Mouse (Mus musculus): ENCODE data around the gene Mlec. TPM values are rescaled to one million over a fixed set of nuclear protein-coding genes. Genes with fewer than 3 reads are reported as not detected.

Mlec gene
- polyA plus RNA-seq, 1 experiment from 2014 or later = 78.1 TPM

DNA sequence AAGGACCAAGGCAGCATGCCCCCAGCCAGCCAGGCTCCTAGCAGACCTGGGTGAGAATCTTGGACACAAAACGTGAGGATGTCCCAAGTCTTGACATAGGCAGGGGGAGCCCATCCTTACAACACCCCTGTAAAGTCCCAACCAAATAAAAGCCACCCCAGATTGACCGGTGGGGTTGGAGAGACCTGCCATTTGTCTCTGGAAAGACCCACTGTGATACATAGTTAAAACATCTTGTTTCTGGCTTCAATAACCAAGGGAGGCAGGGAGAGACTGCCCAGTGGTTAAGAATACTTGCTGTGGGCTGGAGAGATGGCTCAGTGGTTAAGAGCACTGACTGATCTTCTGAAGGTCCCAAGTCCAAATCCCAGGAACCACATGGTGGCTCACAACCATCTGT is 55.7 kb downstream of the Mlec start:
- no peaks in the 10 kb centered on the region for H3K27me3 ChIP-seq
- 84% methylated on average over 2 of the region's 2 CpGs for WGBS
- no peaks in the 10 kb centered on the region for H3K4me1 ChIP-seq
- H3K4me3 ChIP-seq = no peak overlapping the region
- H3K4me2 ChIP-seq (replicated peaks) = no peak overlapping the region
- no peak overlapping the region for H3K9ac ChIP-seq
- peaks cover 63% of the 10 kb centered on the region for H3K36me3 ChIP-seq
- no peak overlapping the region for H3K27ac ChIP-seq
- no peaks in the 10 kb centered on the region for H3K9me3 ChIP-seq
- ATAC-seq (ENCODE audit: low FRiP score, low read depth) = no peak

GRCm38 (mm10) chr5:115100473-115100872 is 57.5 kb downstream of the Mlec start:
- no peak for ATAC-seq (ENCODE audit: low FRiP score, low read depth)
- Histone ChIP-seq H3K4me2 (replicated peaks) (no peak overlapping the region), H3K36me3 (peaks cover 80% of the 10 kb centered on the region), H3K9ac (no peak overlapping the region), H3K4me3 (no peak overlapping the region), H3K27me3 (no peaks in the 10 kb centered on the region), H3K27ac (no peak overlapping the region), H3K9me3 (no peaks in the 10 kb centered on the region), H3K4me1 (no peaks in the 10 kb centered on the region)
- 74% methylated on average over 6 of the region's 6 CpGs for WGBS

DNA sequence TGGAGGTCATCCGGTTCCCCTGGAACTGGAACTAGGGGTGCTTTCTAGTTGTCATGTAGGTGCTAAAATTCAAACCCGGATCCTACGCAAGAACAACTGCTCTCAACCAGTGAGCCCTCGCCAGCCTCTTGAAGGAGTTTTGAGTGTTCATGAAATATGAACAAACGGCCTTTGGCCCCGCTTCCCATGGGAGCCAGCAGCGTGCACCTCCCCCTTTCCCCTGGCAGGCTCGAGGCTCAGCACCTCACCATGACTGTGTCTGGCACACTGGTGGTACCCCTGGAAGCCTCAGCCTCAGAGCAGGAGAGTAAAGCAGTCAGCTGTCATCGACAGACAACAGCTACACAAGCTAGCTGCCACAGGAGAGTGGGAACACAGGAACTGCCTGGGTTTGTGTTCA is 58.0 kb downstream of the Mlec start:
- ATAC-seq (ENCODE audit: low FRiP score, low read depth) = no peak
- Histone ChIP-seq H3K9ac (no peak overlapping the region), H3K4me3 (no peak overlapping the region), H3K4me1 (no peaks in the 10 kb centered on the region), H3K9me3 (no peaks in the 10 kb centered on the region), H3K4me2 (replicated peaks) (no peak overlapping the region), H3K27me3 (no peaks in the 10 kb centered on the region), H3K27ac (no peak overlapping the region), H3K36me3 (peaks cover 81% of the 10 kb centered on the region)
- 88% methylated on average over 9 of the region's 9 CpGs for WGBS

GRCm38 (mm10) chr5:115099530-115099929 is 58.4 kb downstream of the Mlec start:
- H3K9me3 ChIP-seq = no peaks in the 10 kb centered on the region
- peaks cover 83% of the 10 kb centered on the region for H3K36me3 ChIP-seq
- 84% methylated on average over 5 of the region's 5 CpGs for WGBS
- no peak overlapping the region for H3K4me3 ChIP-seq
- H3K27ac ChIP-seq = no peak overlapping the region
- H3K4me1 ChIP-seq = no peaks in the 10 kb centered on the region
- ATAC-seq (ENCODE audit: low FRiP score, low read depth) = no peak
- no peak overlapping the region for H3K9ac ChIP-seq
- H3K27me3 ChIP-seq = no peaks in the 10 kb centered on the region
- no peak overlapping the region for H3K4me2 ChIP-seq (replicated peaks)

- no peaks in the 10 kb centered on the region for H3K9me3 ChIP-seq
- no peaks in the 10 kb centered on the region for H3K27me3 ChIP-seq
- H3K4me2 ChIP-seq (replicated peaks) = no peak within 1 kb of the TSS
- H3K9ac ChIP-seq = no peak within 1 kb of the TSS
- H3K36me3 ChIP-seq = peaks cover 75% of the 10 kb centered on the region
- no peaks in the 10 kb centered on the region for H3K4me1 ChIP-seq
- no peak for ATAC-seq (ENCODE audit: low FRiP score, low read depth)
- H3K27ac ChIP-seq = no peak within 1 kb of the TSS
- 96% methylated on average over 8 of the region's 8 CpGs for WGBS
- no peak within 1 kb of the TSS for H3K4me3 ChIP-seq
Observed at GRCm38 (mm10) chr5:115098195-115098594, 59.8 kb downstream of the Mlec start, which contains the start of gene Gm10401. Gm10401 (minus strand) TSS chr5:115098295.

Other genes starting within 250 kb of the Mlec start
- 0.49 and 0.62 TPM in 2 replicates for gene Oasl1, start 234.9 kb downstream of the Mlec start, polyA plus RNA-seq (2015; fragmentation: Nextera tagmentation; extraction: Ambion mirVana)
- 73.3 and 73.9 TPM in 2 replicates for gene 2210016L21Rik, start 216.0 kb downstream of the Mlec start, polyA plus RNA-seq (2015; fragmentation: Nextera tagmentation; extraction: Ambion mirVana)
- 0.05 TPM in 1 of 2 replicates, not detected in the other for gene Hnf1a, start 187.1 kb downstream of the Mlec start, polyA plus RNA-seq (2015; fragmentation: Nextera tagmentation; extraction: Ambion mirVana)
- 16.2 and 17.3 TPM in 2 replicates for gene Sppl3, start 147.0 kb downstream of the Mlec start, polyA plus RNA-seq (2015; fragmentation: Nextera tagmentation; extraction: Ambion mirVana)
- gene Gm10401, start 59.9 kb downstream of the Mlec start, polyA plus RNA-seq (2015; fragmentation: Nextera tagmentation; extraction: Ambion mirVana) = 43.3 and 44.1 TPM in 2 replicates
- gene Acads, start 38.8 kb downstream of the Mlec start, polyA plus RNA-seq (2015; fragmentation: Nextera tagmentation; extraction: Ambion mirVana) = 56.5 and 56.9 TPM in 2 replicates
- 45.5 and 47.1 TPM in 2 replicates for gene Unc119b, start 23.2 kb downstream of the Mlec start, polyA plus RNA-seq (2015; fragmentation: Nextera tagmentation; extraction: Ambion mirVana)
- 0.75 and 0.91 TPM in 2 replicates for gene Cabp1, start 36.2 kb upstream of the Mlec start, polyA plus RNA-seq (2015; fragmentation: Nextera tagmentation; extraction: Ambion mirVana)
- gene Pop5, start 77.7 kb upstream of the Mlec start, polyA plus RNA-seq (2015; fragmentation: Nextera tagmentation; extraction: Ambion mirVana) = 83.6 and 93.9 TPM in 2 replicates
- gene Rnf10, start 114.7 kb upstream of the Mlec start, polyA plus RNA-seq (2015; fragmentation: Nextera tagmentation; extraction: Ambion mirVana) = 141 and 144 TPM in 2 replicates
- gene Coq5, start 121.5 kb upstream of the Mlec start, polyA plus RNA-seq (2015; fragmentation: Nextera tagmentation; extraction: Ambion mirVana) = 41.8 and 43.6 TPM in 2 replicates
- 1,815 and 1,838 TPM in 2 replicates for gene Dynll1, start 142.8 kb upstream of the Mlec start, polyA plus RNA-seq (2015; fragmentation: Nextera tagmentation; extraction: Ambion mirVana)
- 314 and 331 TPM in 2 replicates for gene Srsf9, start 169.0 kb upstream of the Mlec start, polyA plus RNA-seq (2015; fragmentation: Nextera tagmentation; extraction: Ambion mirVana)
- 25.7 and 28.3 TPM in 2 replicates for gene Gatc, start 183.0 kb upstream of the Mlec start, polyA plus RNA-seq (2015; fragmentation: Nextera tagmentation; extraction: Ambion mirVana)
- 58.8 and 62.1 TPM in 2 replicates for gene Triap1, start 183.0 kb upstream of the Mlec start, polyA plus RNA-seq (2015; fragmentation: Nextera tagmentation; extraction: Ambion mirVana)
- gene Cox6a1, start 190.8 kb upstream of the Mlec start, polyA plus RNA-seq (2015; fragmentation: Nextera tagmentation; extraction: Ambion mirVana) = 677 and 710 TPM in 2 replicates

Data from limb, embryonic 13.5 days (tissue).